Mouse (Mus musculus): ENCODE measurements around the gene Mrps6. TPM values are rescaled to one million over a fixed set of nuclear protein-coding genes. Genes with fewer than 3 reads are reported as not detected.

Mrps6 gene
- total and polyA plus RNA-seq, 3 experiments, result 40.8 to 71.0 TPM; not detected in 1

GRCm38 (mm10) chr16:92119013-92119515 lies 61.0 kb downstream of the Mrps6 start:
- DNase-seq (ENCODE audit: low read depth, low spot score), result no peak
- Histone ChIP-seq H3K27ac (ENCODE audit: control insufficient read depth, low read depth, low read length) (no peak overlapping the region), H3K27me3 (ENCODE audit: control insufficient read depth in 1 of 2, insufficient read depth in 2 of 2, low read length in 2 of 2) (no peaks in the 10 kb centered on the region)

GRCm38 (mm10) chr16:92120899-92121531 lies 62.9 kb downstream of the Mrps6 start:
- H3K27ac ChIP-seq (ENCODE audit: control insufficient read depth, low read depth, low read length), result no peak overlapping the region
- no peaks in the 10 kb centered on the region for H3K9me3 ChIP-seq (replicated peaks; ENCODE audit: insufficient read depth, low read length)
- H3K36me3 ChIP-seq (ENCODE audit: control insufficient read depth in 1 of 2, insufficient read depth in 2 of 2, low read length in 2 of 2), result peaks cover 0 to 3% of the 10 kb centered on the region in 2 experiments; a peak in 1 of 4 replicates
- H3K4me1 ChIP-seq (ENCODE audit: control insufficient read depth in 1 of 2, insufficient read depth in 2 of 2, low read length in 2 of 2), result peaks cover 0 to 6% of the 10 kb centered on the region in 2 experiments; a peak in 2 of 4 replicates
- no peak overlapping the region for H3K9ac ChIP-seq (ENCODE audit: control insufficient read depth, low read depth, low read length, poor library complexity, severe bottlenecking)
- no peak for TF ChIP-seq CHD1 (IDR thresholded peaks at IDR 0.05; ENCODE audit: low read depth, low read length)
- no peaks in the 10 kb centered on the region for H3K79me2 ChIP-seq (ENCODE audit: control insufficient read depth, insufficient read depth, low read length, poor library complexity)
- no peak overlapping the region for H3K4me3 ChIP-seq (ENCODE audit: control insufficient read depth in 1 of 2, insufficient read depth in 1 of 2, low read depth in 2 of 2, low read length in 2 of 2)
- no peak for DNase-seq (ENCODE audit: low read depth, low spot score)
- H3K27me3 ChIP-seq (ENCODE audit: control insufficient read depth in 1 of 2, insufficient read depth in 2 of 2, low read length in 2 of 2), result no peaks in the 10 kb centered on the region

More at GRCm38 (mm10) chr16:92119013-92119515, 61.0 kb downstream of the Mrps6 start:
- Histone ChIP-seq H3K79me2 (ENCODE audit: control insufficient read depth, insufficient read depth, low read length, poor library complexity) (no peaks in the 10 kb centered on the region), H3K36me3 (ENCODE audit: control insufficient read depth in 1 of 2, insufficient read depth in 2 of 2, low read length in 2 of 2) (peaks cover 0 to 3% of the 10 kb centered on the region in 2 experiments; a peak in 1 of 4 replicates), H3K4me3 (ENCODE audit: control insufficient read depth in 1 of 2, insufficient read depth in 1 of 2, low read depth in 2 of 2, low read length in 2 of 2) (no peak overlapping the region), H3K9me3 (replicated peaks; ENCODE audit: insufficient read depth, low read length) (no peaks in the 10 kb centered on the region), H3K4me1 (ENCODE audit: control insufficient read depth in 1 of 2, insufficient read depth in 2 of 2, low read length in 2 of 2) (peaks cover 0 to 6% of the 10 kb centered on the region in 2 experiments; a peak in 2 of 4 replicates), H3K9ac (ENCODE audit: control insufficient read depth, low read depth, low read length, poor library complexity, severe bottlenecking) (no peak overlapping the region)
- TF ChIP-seq CHD2 (IDR thresholded peaks at IDR 0.05; ENCODE audit: low read length), result no peak
- no peak for TF ChIP-seq USF2 (IDR thresholded peaks at IDR 0.05; ENCODE audit: borderline replicate concordance in 1 of 2, insufficient read depth in 1 of 2, low read depth in 1 of 2, low read length in 2 of 2)
- TF ChIP-seq TCF12 (IDR thresholded peaks at IDR 0.05; ENCODE audit: low read depth, low read length), result no peak
- no peak for TF ChIP-seq JUND (IDR thresholded peaks at IDR 0.05; ENCODE audit: low read depth, low read length)
- TF ChIP-seq MAFK (IDR thresholded peaks at IDR 0.05; ENCODE audit: borderline replicate concordance, low read depth, low read length), result no peak
- no peak for TF ChIP-seq ETS1 (IDR thresholded peaks at IDR 0.05; ENCODE audit: low read depth, low read length)
- no peak for TF ChIP-seq ZC3H11A (IDR thresholded peaks at IDR 0.05; ENCODE audit: low read depth, low read length)
- no peak for TF ChIP-seq CHD1 (IDR thresholded peaks at IDR 0.05; ENCODE audit: low read depth, low read length)
- TF ChIP-seq SIN3A (IDR thresholded peaks at IDR 0.05; ENCODE audit: low read length), result no peak
- TF ChIP-seq UBTF (IDR thresholded peaks at IDR 0.05; ENCODE audit: borderline replicate concordance, insufficient read depth, low read depth, low read length), result no peak
- TF ChIP-seq HCFC1 (IDR thresholded peaks at IDR 0.05; ENCODE audit: low read depth, low read length), result no peak
- no peak for TF ChIP-seq POLR2A (IDR thresholded peaks at IDR 0.05; ENCODE audit: control insufficient read depth in 1 of 2, insufficient read depth in 1 of 2, low read depth in 1 of 2, low read length in 2 of 2, poor library complexity in 1 of 2)
- no peak for TF ChIP-seq MEF2A (IDR thresholded peaks at IDR 0.05; ENCODE audit: extremely low read depth, insufficient replicate concordance, low read depth, low read length, poor library complexity, severe bottlenecking)
- no peak for TF ChIP-seq POLR2AphosphoS5 (IDR thresholded peaks at IDR 0.05; ENCODE audit: borderline replicate concordance, low read depth, low read length)
- TF ChIP-seq POLR2AphosphoS2 (IDR thresholded peaks at IDR 0.05; ENCODE audit: low read length), result no peak
- no peak for TF ChIP-seq GATA1 (IDR thresholded peaks at IDR 0.05; ENCODE audit: low read depth, low read length)
- TF ChIP-seq ZKSCAN1 (IDR thresholded peaks at IDR 0.05; ENCODE audit: low read depth, low read length), result no peak
- no peak for TF ChIP-seq RCOR1 (IDR thresholded peaks at IDR 0.05; ENCODE audit: low read depth, low read length)
- TF ChIP-seq KAT2A (conservative IDR thresholded peaks at IDR 0.05; ENCODE audit: low read depth, low read length), result no peak
- no peak for TF ChIP-seq RAD21 (IDR thresholded peaks at IDR 0.05; ENCODE audit: low read depth, low read length)

Measured in MEL (cell line).